9 mouse cellular contexts compared by ENCODE assay signal in the genomic region with DNA sequence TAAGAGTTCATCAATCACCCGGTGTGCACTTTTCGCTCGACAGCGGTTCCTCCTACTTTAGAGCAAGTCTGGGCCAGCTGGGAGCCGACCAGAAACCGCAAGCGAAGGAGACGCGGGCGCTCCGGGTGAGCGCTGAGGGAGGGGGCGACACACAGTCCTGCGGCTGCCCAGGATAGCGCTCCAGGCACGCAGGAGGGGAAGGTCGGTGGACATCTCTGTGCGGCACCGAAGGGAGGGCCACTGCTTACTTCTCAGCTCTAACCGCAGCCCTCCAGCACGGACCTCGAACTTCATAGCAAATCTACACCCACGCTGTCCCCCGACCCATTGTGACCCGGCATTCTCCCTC. TPM values are rescaled to one million over a fixed set of nuclear protein-coding genes. Genes with fewer than 3 reads are reported as not detected.
DNase-seq lines count a peak whose midpoint lies in the region; ATAC-seq and TF ChIP-seq lines count a peak whose summit lies in the region.
"Had no signal": no experiment of that assay in that cellular context is flagged by ENCODE, and none has a peak within 500 bp of the region (broad histone marks: within the 10 kb centered on the region; RNA-seq: fewer than 3 reads in every experiment).

No protein-coding gene starts in this region.

- H3K4me2 ChIP-seq in lung, embryonic 14.5 days: peak overlapping the region; percentile 56
- H3K4me2 ChIP-seq in embryonic facial prominence, embryonic 15.5 days (replicated peaks): peak overlapping the region; percentile 57
- H3K4me2 ChIP-seq in intestine, embryonic 14.5 days (ENCODE audit: low read length): peak overlapping the region; percentile 61
- H3K4me2 ChIP-seq in neural tube, embryonic 14.5 days (ENCODE audit: low read depth, low read length): peak overlapping the region; percentile 69

- peak overlapping the region; percentile 32; the same call in 1 of the 2 replicates for H3K9ac ChIP-seq in lung, embryonic 14.5 days
- no peak overlapping the region for H3K9ac ChIP-seq in embryonic facial prominence, embryonic 15.5 days
- 0 out of 2 replicates have a peak overlapping the region, but pooled peaks have one; percentile 20 for H3K9ac ChIP-seq in intestine, embryonic 14.5 days (ENCODE audit: low read length)
- peak overlapping the region; percentile 57 for H3K9ac ChIP-seq in neural tube, embryonic 14.5 days (replicated peaks; ENCODE audit: low read depth, low read length)

- no peak for ATAC-seq in lung, embryonic 14.5 days (ENCODE audit: insufficient read depth)
- no peak for ATAC-seq in embryonic facial prominence, embryonic 15.5 days (ENCODE audit: insufficient number of reproducible peaks, low FRiP score, low TSS enrichment, low read depth)
- ATAC-seq in intestine, embryonic 14.5 days (replicated peaks; ENCODE audit: low FRiP score, low TSS enrichment, low read depth): no peak
- ATAC-seq in neural tube, embryonic 14.5 days (ENCODE audit: low read depth): no peak
- ATAC-seq: inflammation-experienced regulatory T-cells, adult 6 months had no signal

- DNase-seq in lung, embryonic 14.5 days: no peak
- DNase-seq in lung, postnatal 4 days: no peak
- DNase-seq in intestine, embryonic 14.5 days (ENCODE audit: low spot score): peak; percentile 75
- DNase-seq in cerebellum, adult 2 months: no peak
- DNase-seq in spleen, postnatal 10 days (ENCODE audit: low spot score in 2 of 2): no peak
- DNase-seq: cerebellum, postnatal 36 days had no signal

- H3K4me3 ChIP-seq in lung, embryonic 14.5 days (ENCODE audit: low read depth, low read length): peak overlapping the region; percentile 29
- H3K4me3 ChIP-seq in embryonic facial prominence, embryonic 15.5 days (replicated peaks): peak overlapping the region; percentile 35
- peak overlapping the region; percentile 33 for H3K4me3 ChIP-seq in intestine, embryonic 14.5 days (ENCODE audit: low read depth, low read length)
- H3K4me3 ChIP-seq in neural tube, embryonic 14.5 days (ENCODE audit: low read depth, low read length): peak overlapping the region; percentile 32
- no peak overlapping the region for H3K4me3 ChIP-seq in cerebellum, adult 2 months (replicated peaks; ENCODE audit: insufficient read depth, low read depth, low read length)

- 1% methylated on average over 22 of the region's 25 CpGs for WGBS in lung, embryonic 14.5 days
- 1% methylated on average over 25 of the region's 25 CpGs for WGBS in embryonic facial prominence, embryonic 15.5 days
- WGBS in intestine, embryonic 14.5 days: 4% methylated on average over 24 of the region's 25 CpGs
- WGBS in neural tube, embryonic 14.5 days: 2% methylated on average over 23 of the region's 25 CpGs
- under 1% methylated on average over 25 of the region's 25 CpGs for WGBS in cerebellum, adult 2 months

- H3K27me3 ChIP-seq in lung, embryonic 14.5 days (ENCODE audit: insufficient read depth, low read length): peaks cover 94% of the 10 kb centered on the region
- peaks cover 95% of the 10 kb centered on the region for H3K27me3 ChIP-seq in embryonic facial prominence, embryonic 15.5 days
- H3K27me3 ChIP-seq in intestine, embryonic 14.5 days (replicated peaks; ENCODE audit: control insufficient read depth, insufficient read depth, low read length): peaks cover 77% of the 10 kb centered on the region
- no peaks in the 10 kb centered on the region for H3K27me3 ChIP-seq in neural tube, embryonic 14.5 days (ENCODE audit: control insufficient read depth, insufficient read depth, low read length)
- H3K27me3 ChIP-seq in cerebellum, adult 2 months (ENCODE audit: control insufficient read depth, insufficient read depth, low read length): peaks cover 5% of the 10 kb centered on the region; the same call in 1 of the 2 replicates

- H3K9me3 ChIP-seq in lung, embryonic 14.5 days (ENCODE audit: low read depth, low read length): no peaks in the 10 kb centered on the region
- H3K9me3 ChIP-seq in embryonic facial prominence, embryonic 15.5 days (replicated peaks): no peaks in the 10 kb centered on the region
- H3K9me3 ChIP-seq in intestine, embryonic 14.5 days (ENCODE audit: control insufficient read depth, low read length): no peaks in the 10 kb centered on the region
- no peaks in the 10 kb centered on the region for H3K9me3 ChIP-seq in neural tube, embryonic 14.5 days (ENCODE audit: control insufficient read depth, low read length)

- no peak for TF ChIP-seq POLR2A in cerebellum, adult 2 months (IDR thresholded peaks at IDR 0.05; ENCODE audit: borderline replicate concordance, insufficient read depth, low read length)

- H3K27ac ChIP-seq in lung, embryonic 14.5 days (ENCODE audit: low read depth): no peak overlapping the region
- H3K27ac ChIP-seq in embryonic facial prominence, embryonic 15.5 days (replicated peaks): no peak overlapping the region
- no peak overlapping the region for H3K27ac ChIP-seq in intestine, embryonic 14.5 days (ENCODE audit: low read depth)
- H3K27ac ChIP-seq in neural tube, embryonic 14.5 days (ENCODE audit: low read depth, low read length): peak overlapping the region; percentile 10; the same call in 1 of the 2 replicates
- no peak overlapping the region for H3K27ac ChIP-seq in cerebellum, adult 2 months (ENCODE audit: insufficient read depth, low read length)

- no peaks in the 10 kb centered on the region for H3K36me3 ChIP-seq in lung, embryonic 14.5 days (ENCODE audit: insufficient read depth)
- no peaks in the 10 kb centered on the region for H3K36me3 ChIP-seq in embryonic facial prominence, embryonic 15.5 days
- no peaks in the 10 kb centered on the region for H3K36me3 ChIP-seq in intestine, embryonic 14.5 days (ENCODE audit: control insufficient read depth, insufficient read depth, low read length)
- no peaks in the 10 kb centered on the region for H3K36me3 ChIP-seq in neural tube, embryonic 14.5 days (ENCODE audit: control insufficient read depth, insufficient read depth, low read length)

- H3K4me1 ChIP-seq in lung, embryonic 14.5 days (ENCODE audit: insufficient read depth): no peaks in the 10 kb centered on the region
- H3K4me1 ChIP-seq in embryonic facial prominence, embryonic 15.5 days: peaks cover 21% of the 10 kb centered on the region
- 0 out of 2 replicates have a peak, but pooled peaks cover 9% of the 10 kb centered on the region for H3K4me1 ChIP-seq in intestine, embryonic 14.5 days (replicated peaks; ENCODE audit: control insufficient read depth, insufficient read depth, low read length)
- peaks cover 39% of the 10 kb centered on the region for H3K4me1 ChIP-seq in neural tube, embryonic 14.5 days (ENCODE audit: control insufficient read depth, insufficient read depth, low read length)
- no peaks in the 10 kb centered on the region for H3K4me1 ChIP-seq in cerebellum, adult 2 months (ENCODE audit: control insufficient read depth, insufficient read depth, low read length)

- no peak for TF ChIP-seq CTCF in lung, embryonic 14.5 days (IDR thresholded peaks at IDR 0.05; ENCODE audit: low read depth)
- no peak for TF ChIP-seq CTCF in cerebellum, adult 2 months (IDR thresholded peaks at IDR 0.05; ENCODE audit: borderline replicate concordance, insufficient read depth, low read depth, low read length)

RNA-seq across cellular contexts. Expression of a gene that starts 9.6 kb away (rescaled TPM):
- polyA plus RNA-seq in lung, embryonic 14.5 days (2014; fragmentation: Nextera tagmentation; extraction: Ambion mirVana): 0.09 TPM in 1 of 2 replicates, not detected in the other
- polyA plus RNA-seq in embryonic facial prominence, embryonic 15.5 days (2015; fragmentation: Nextera tagmentation; extraction: Ambion mirVana): 1.6 and 2.5 TPM in 2 replicates
- 0.62 TPM in 1 of 2 replicates, not detected in the other for polyA plus RNA-seq in intestine, embryonic 14.5 days (2014; fragmentation: Nextera tagmentation; extraction: Ambion mirVana)
- 0.32 and 4.6 TPM in 2 replicates for polyA plus RNA-seq in neural tube, embryonic 14.5 days (2014; fragmentation: Nextera tagmentation; extraction: Ambion mirVana)
- polyA plus RNA-seq in cerebellum, adult 2 months (2012; rRNA removed): 0.70 and 0.77 TPM in 2 replicates
- polyA plus RNA-seq: inflammation-experienced regulatory T-cells, adult 6 months had no signal

RNA-seq across cellular contexts. Expression of a gene that starts 26.6 kb away (rescaled TPM):
- polyA plus RNA-seq in lung, embryonic 14.5 days (2014; fragmentation: Nextera tagmentation; extraction: Ambion mirVana): not detected in 2 replicates
- polyA plus RNA-seq in embryonic facial prominence, embryonic 15.5 days (2015; fragmentation: Nextera tagmentation; extraction: Ambion mirVana): 0.09 and 0.40 TPM in 2 replicates
- 0.38 and 0.66 TPM in 2 replicates for polyA plus RNA-seq in intestine, embryonic 14.5 days (2014; fragmentation: Nextera tagmentation; extraction: Ambion mirVana)
- 1.4 and 2.5 TPM in 2 replicates for polyA plus RNA-seq in neural tube, embryonic 14.5 days (2014; fragmentation: Nextera tagmentation; extraction: Ambion mirVana)
- polyA plus RNA-seq in cerebellum, adult 2 months (2012; rRNA removed): 0.16 and 0.22 TPM in 2 replicates
- polyA plus RNA-seq: inflammation-experienced regulatory T-cells, adult 6 months had no signal

RNA-seq across cellular contexts. Expression of a gene that starts 41.4 kb away (rescaled TPM):
- not detected in 2 replicates for polyA plus RNA-seq in lung, embryonic 14.5 days (2014; fragmentation: Nextera tagmentation; extraction: Ambion mirVana)
- 0.35 and 0.62 TPM in 2 replicates for polyA plus RNA-seq in embryonic facial prominence, embryonic 15.5 days (2015; fragmentation: Nextera tagmentation; extraction: Ambion mirVana)
- 1.6 and 2.9 TPM in 2 replicates for polyA plus RNA-seq in intestine, embryonic 14.5 days (2014; fragmentation: Nextera tagmentation; extraction: Ambion mirVana)
- polyA plus RNA-seq in neural tube, embryonic 14.5 days (2014; fragmentation: Nextera tagmentation; extraction: Ambion mirVana): 4.7 and 5.5 TPM in 2 replicates
- polyA plus RNA-seq in cerebellum, adult 2 months (2012; rRNA removed): 2.6 and 2.8 TPM in 2 replicates
- polyA plus RNA-seq: inflammation-experienced regulatory T-cells, adult 6 months had no signal

RNA-seq across cellular contexts. Expression of a gene that starts 41.4 kb away (rescaled TPM):
- polyA plus RNA-seq in lung, embryonic 14.5 days (2014; fragmentation: Nextera tagmentation; extraction: Ambion mirVana): not detected in 2 replicates
- 1.9 and 2.6 TPM in 2 replicates for polyA plus RNA-seq in embryonic facial prominence, embryonic 15.5 days (2015; fragmentation: Nextera tagmentation; extraction: Ambion mirVana)
- 27.6 and 27.8 TPM in 2 replicates for polyA plus RNA-seq in intestine, embryonic 14.5 days (2014; fragmentation: Nextera tagmentation; extraction: Ambion mirVana)
- polyA plus RNA-seq in neural tube, embryonic 14.5 days (2014; fragmentation: Nextera tagmentation; extraction: Ambion mirVana): 13.5 and 13.9 TPM in 2 replicates
- 5.4 and 5.7 TPM in 2 replicates for polyA plus RNA-seq in cerebellum, adult 2 months (2012; rRNA removed)
- polyA plus RNA-seq: inflammation-experienced regulatory T-cells, adult 6 months had no signal

RNA-seq across cellular contexts. Expression of a gene that starts 48.7 kb away (rescaled TPM):
- 0.27 and 0.29 TPM in 2 replicates for polyA plus RNA-seq in lung, embryonic 14.5 days (2014; fragmentation: Nextera tagmentation; extraction: Ambion mirVana)
- polyA plus RNA-seq in embryonic facial prominence, embryonic 15.5 days (2015; fragmentation: Nextera tagmentation; extraction: Ambion mirVana): 6.4 and 8.0 TPM in 2 replicates
- 6.1 and 8.4 TPM in 2 replicates for polyA plus RNA-seq in intestine, embryonic 14.5 days (2014; fragmentation: Nextera tagmentation; extraction: Ambion mirVana)
- 19.9 and 23.6 TPM in 2 replicates for polyA plus RNA-seq in neural tube, embryonic 14.5 days (2014; fragmentation: Nextera tagmentation; extraction: Ambion mirVana)
- polyA plus RNA-seq in cerebellum, adult 2 months (2012; rRNA removed): 0.05 TPM in 1 of 2 replicates, not detected in the other
- polyA plus RNA-seq: inflammation-experienced regulatory T-cells, adult 6 months had no signal
